Mouse (Mus musculus) monocyte, adult 2 months (primary cell): ENCODE data around the gene Socs1.

Experiments
- DNase-seq, 2 experiments: peaks; one replicate each; pipeline ENCODE4 v3.0.0; 2022; ENCODE audit warnings: low spot score in 2 of 2, low read depth in 1 of 2

Gene Socs1

DNA sequence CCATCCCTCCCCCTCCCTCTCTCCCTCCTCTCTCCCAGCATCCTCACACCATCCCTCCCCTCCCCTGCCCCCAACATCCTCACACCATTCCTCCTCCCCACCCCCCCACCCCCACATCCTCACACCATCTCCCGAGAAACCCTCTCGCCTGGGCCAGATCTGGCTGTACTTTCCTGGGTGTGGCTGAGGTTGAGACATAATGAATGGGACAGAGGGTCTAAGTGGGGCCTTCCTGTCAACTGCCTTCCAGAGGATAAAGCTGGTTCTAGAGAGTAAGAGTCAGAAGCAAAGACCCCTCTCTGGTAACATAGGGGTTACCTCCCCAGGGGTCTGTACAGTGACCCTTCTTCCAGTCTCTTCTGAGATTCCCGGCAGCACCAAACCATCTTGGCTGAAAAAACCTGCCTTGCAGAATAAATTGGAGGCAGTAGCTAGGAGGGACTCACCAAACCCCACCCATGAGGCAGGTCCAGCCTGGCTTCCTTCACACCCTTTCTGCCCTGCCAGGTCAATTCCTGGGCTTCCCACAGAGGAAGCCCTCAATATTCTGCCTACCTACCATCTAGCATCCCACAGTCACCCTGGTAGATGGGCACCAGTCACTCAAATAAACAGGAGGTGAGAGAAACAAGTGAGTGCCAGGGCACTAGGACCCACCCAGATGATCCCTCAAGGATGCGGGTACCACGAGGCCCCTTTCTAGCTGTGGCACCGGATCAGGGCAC is 21.6 kb downstream of the Socs1 start:
- DNase-seq: no peak

DNA sequence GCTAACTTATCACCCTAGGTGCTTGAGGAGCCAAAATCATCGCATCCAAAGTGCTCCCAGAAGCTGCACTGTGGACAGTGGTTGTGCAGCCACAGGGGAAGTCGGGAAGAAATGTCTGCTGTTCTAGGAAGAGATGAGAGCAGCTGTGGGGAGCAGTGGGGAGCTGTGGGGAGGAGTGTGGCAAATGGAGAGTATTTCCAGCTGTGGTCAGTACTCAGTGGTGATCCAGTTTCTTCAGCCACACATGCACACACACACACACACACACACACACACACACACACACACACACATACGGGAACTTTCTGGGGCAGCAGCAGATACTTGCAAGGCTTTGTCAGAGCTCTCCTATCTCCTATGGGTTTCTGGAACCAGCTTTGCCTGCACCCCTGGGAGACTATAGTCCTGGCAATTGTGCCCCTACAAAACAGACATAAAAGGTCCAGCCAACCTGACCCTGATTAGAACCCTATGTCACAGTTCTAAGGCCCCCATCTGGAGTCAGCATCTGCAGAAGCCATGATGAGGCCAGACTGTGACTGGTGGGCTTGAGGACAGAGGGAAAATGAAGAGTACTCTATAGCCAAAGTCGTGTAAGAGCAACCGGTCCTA is 22.7 kb downstream of the Socs1 start:
- DNase-seq: no peak

DNA sequence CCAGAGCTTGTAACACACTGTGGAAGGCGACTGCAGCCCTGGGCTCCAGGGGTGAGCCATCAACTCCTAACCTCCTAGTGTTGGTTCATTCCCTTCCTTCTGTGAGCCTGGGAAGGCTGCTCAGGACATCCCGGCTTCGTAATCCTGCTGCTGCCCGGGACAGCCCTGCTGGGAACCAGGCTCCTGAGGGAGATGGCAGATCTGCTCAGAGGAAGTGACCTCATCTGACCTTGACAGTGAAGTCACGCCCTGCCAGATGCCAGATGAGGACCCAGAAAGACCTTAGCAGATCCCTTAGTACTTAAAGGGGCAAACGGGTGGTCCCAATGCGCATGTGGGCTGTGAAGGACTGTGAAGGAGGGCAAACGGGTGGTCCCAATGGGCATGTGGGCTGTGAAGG is 24.2 kb downstream of the Socs1 start:
- DNase-seq: no peak

DNA sequence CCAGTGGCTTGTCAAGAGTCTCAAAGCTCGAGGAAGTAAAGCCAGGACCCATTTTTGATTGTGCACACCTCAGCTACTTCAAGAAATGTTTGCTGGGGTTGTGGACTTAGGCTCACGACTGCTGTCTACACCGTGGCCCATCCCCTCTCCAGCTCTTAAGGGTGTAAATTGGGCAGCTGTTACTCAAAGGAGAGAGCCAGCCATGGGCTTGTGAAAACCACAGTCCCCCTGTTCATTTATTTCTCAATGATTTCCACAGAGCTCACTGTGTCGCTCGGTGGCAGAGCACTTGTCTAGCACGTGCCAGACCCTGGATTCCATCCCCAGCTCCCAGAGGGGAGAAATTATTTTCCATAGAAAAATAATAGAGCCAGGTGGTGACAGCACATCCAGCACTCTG is 29.2 kb downstream of the Socs1 start:
- DNase-seq: no peak

DNA sequence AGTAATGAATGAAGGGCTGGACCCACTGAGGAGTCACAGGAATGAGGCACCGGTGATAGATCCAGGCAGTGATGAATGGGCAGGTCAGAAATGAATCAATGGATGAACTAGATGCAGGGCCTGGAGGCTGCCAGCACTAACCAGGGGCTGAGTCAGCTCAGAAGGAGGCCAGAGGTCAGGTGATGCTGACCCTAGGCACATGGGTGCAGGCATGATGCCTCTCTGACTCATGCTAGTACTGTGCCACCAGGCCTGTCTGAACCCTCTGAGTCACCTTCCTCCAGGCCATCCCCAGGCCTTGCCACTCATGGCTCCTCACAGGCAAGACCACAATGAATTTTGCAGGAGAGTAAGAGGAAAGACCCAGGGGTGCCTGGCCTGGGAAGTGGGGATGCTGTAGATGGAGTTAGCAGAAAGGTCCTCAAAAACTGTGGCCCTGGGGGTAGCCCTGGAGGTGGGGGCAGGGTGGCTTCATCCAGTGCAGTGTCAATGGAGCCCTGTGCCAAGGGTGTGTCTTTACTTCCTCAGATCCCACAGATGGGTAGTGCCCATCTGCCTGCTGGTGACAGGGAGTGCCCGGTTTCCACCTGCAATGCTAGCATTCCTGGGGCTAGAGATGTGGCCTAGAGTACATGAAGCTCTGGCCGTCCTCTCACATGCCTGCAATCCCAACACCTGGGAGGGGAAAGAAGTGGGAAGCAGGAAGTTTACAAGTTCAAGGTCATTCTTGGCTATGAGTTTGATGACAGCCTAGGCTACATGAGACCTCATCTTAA is 30.6 kb downstream of the Socs1 start:
- DNase-seq: peak in 1 of 2 experiments; percentile 10

DNA sequence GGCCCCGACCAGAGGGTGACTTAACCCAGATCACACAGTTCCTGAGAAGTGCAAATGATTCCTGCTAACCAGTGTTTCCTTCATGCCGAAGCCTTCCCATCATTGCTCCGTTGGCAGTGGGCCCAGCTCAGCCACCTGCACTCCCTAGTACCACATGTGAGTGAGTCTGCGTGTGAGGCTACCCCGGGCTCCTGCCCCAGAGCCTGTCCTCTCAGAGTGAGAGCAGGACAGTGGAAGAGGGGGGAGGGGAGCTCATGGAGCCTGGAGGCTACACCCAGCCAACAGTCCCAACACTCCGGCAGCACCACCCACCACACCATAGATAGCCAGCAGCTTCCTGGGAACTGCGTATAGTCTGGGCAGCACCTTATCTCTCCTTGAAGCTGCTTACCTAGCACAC is 35.5 kb downstream of the Socs1 start:
- DNase-seq: no peak

DNA sequence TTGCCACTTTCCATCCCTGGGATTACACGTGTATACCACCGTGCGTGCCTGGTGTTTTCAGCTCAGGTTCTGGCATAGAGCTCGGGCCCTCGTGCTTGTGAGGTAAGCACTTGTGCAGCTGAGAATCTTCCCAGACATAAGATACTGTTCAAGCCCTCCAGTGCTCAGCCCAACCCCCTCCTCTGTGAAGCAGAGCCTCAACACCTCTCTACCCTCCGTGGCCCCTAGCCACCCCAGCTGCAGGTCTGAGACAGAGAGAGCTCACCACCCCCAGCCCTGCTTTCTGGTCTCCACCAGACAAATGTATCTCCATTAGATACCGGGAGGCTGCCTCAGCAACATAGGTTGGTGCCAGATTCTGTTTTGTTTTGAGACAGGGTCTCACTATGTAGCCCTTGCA is 36.1 kb downstream of the Socs1 start:
- no peak for DNase-seq

DNA sequence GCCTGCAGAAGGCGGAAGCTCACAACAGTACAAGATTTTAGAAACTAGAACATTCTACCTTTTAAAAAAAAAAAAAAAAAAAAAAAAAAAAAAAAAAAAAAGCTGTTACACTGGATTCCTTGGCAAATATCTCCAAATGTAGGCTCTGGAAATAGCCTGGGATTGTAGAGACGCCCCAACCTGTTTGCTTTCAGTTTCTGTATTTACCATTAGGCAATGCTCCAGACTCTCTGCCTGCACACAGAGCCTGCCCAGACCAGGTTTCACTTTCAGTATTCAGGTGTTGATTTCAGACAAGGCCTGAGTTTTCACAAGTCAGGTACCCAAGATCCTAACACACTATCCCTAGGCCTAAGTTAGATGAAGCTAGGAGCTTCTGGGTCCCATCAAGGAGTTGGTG is 44.3 kb downstream of the Socs1 start:
- DNase-seq: no peak

DNA sequence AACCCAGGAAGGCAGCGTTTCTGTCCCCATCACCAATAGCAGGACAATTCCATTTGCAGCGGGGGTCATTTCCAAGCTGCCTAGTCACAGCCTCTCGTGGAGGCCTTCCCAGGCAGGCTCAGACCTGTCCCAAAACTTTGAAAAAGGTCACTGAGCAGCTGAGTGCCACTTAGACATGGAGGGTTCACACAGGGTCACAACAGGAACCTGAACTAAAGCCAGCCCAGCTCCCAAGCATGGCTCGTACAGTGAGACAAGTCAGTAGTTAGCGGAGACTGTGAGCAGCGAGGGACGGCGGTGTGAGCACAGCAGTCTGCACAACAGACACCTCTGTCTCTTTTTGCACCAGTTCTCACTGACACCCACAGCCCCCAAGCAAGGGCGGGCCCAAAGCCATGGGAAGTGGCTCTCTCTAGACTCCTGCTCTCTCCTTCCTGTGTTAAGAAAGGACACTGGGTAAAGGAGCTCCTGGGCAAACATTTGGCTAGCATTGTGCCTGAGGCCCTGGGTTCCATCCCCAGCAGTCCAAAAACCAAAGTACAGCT is 45.4 kb downstream of the Socs1 start:
- no peak for DNase-seq

DNA sequence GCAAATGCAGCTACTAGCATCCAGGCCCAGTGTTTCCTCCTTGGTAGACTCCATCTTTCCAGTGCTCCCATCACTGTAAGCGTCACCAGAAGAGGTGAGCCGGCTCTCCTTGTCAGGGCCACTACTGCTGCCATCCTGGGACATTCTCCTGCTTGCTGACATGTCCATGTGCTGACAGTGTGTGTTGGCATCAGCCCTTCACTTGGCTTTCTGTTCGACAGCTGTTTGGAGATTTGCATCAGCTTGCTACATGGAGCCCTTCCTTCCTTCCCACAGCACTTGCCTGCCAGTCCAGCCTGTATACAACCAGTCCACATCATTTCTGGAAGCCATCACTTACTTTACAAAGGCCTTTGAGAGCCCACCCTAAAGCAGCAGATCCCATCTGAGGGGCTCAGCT is 46.5 kb downstream of the Socs1 start:
- no peak for DNase-seq

DNA sequence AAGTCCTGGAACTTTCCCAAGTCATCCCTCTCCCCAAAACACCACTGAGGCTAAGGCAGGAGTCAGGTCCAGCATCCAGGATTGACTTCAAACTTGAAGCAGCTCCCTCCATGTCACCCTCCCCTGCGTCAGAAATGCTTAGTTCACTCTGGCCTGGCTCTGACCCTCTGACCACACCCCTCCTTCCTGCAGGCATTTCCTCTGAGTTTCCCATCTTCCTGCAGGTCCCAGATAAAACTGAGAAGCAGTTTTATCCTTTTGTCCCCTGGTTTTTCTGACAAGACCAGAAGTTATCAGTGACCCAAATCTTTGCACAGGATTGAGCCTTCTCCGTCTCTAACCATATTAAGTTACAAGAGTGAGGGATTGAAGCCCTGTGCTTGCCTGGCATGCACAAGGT is 47.8 kb downstream of the Socs1 start:
- DNase-seq: no peak

DNA sequence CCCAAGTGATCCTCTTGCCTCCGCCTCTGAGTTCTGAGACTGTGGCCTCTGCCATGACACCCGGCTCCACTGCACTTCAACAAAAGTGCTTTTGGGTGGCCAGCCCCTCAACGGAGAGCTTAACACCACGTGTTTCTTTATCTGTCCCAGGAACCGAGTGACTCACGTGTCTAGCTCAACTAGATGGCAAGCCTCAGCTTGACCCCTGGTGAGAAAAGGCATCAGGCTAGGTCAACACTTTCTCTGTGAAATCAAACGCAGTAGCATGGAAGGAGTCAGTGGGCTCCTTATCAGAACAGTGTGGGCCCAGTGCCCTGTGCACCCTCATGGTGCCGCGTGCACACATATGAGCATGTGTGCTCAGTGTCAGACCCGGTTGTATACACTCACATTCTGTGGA is 49.0 kb downstream of the Socs1 start:
- DNase-seq: no peak

DNA sequence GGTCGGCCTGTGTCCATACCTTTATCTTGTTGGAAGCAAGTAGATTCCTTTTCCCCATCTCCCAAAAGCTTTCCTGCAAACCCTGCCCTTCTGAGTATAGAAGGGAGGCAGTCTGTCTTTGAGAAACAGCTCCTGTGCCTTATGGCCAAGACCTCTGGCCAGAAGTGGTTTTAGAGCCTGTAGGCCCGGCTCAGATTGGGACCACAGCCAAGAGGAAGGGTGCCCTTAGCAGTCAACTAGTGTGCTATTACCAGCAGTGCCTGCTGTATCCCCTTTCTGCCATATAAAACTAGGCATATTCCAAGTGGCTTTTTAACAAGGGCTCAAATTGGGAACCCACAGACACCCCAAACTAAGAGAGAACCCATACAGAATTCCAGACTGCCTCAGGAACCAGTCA is 49.6 kb downstream of the Socs1 start:
- no peak for DNase-seq

DNA sequence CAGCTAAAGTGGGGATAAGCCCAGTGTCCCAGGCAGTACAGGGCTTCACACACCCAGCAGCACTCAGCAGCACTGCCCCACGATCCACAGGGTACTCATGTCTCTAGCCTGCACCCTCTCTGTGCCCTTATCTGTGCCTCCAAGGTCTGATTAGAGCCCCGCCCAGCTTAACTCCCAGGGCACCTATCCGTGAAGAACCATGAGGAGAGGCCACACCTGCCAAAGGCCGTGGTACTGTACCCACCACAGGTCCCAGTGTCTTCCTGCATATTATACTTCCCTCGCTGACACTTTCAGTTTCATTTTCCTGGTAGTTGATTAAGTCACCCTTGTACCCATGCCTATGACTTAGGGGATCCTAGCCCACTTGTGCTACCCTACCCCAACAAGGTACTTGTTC is 52.9 kb downstream of the Socs1 start:
- no peak for DNase-seq
